Mouse (Mus musculus): ENCODE data around the gene Pptc7.
A peak's percentile ranks its signal among the peaks of the same experiment; 100 is the strongest.
"Not testable (repeated sequence)": the region's sequence is repeated elsewhere in the genome, so short reads cannot be mapped to it uniquely, and the experiment has no call there.

The Pptc7 gene

DNA sequence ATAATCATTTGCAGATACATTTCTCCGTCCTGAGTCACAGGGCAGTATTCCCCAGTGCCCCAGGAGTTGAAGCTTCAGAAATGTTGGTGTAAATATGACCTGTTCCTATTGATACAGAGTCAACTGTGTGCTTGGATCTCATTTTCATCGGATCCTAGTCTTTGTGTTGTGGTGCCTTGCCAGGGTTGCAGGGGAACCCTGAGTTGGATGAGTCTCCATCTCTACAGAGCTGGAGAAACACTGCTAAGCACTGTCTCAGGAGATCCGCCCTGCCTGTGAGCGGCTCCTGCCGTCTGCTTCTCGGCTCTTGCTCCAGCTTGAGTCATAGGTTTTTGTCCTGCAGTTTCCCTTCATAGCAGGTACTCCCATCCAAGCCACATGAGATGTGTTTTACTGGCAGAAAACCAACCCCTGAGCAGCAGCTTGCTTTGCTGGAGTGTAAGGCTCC lies 15.9 kb downstream of the Pptc7 start:
- DNase-seq (ENCODE audit: low read depth): no peak

DNA sequence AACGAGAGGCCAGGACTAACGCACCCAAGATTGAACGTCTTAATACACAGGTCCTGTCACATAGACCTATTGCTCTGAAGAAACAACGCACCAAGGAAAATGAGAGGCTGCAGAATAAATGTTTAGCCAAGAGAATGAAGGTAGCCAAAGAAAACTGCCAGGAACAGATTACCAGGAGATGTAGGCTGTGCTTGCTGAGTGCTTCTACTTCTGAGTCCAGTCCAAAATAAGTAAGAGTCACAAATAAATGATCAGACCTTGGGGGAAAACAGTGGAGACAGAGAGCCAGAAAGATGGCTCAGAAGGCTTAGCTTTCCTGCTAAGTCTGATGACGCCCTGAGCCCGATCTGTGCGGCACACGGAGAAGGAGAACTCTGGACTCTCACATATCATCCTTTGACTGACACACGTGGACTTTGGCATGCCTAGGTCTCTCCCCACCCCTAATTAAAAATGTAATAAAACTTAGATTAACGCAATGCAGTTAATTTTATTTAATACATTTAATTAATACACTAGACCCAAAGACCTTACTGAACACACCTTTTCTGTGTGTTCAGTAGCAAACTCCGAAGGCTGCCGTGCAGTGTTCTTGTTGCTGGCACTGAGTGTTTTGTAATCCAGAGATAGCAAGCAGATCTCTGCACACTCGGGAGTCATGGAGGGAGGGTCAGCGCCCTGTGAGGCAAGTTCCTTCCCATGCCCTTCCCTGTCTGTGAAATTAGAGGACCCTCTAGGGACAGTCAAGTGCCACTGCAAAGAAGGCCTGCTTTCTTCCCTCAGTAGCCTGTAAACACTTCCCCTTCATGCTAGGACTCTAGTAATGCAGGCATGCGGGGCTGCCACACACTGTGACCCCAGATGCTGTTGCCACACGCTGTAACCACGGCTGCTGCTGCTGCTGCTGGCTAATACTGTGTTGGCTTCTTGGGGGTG lies 18.9 kb downstream of the Pptc7 start:
- DNase-seq (ENCODE audit: low read depth): no peak

DNA sequence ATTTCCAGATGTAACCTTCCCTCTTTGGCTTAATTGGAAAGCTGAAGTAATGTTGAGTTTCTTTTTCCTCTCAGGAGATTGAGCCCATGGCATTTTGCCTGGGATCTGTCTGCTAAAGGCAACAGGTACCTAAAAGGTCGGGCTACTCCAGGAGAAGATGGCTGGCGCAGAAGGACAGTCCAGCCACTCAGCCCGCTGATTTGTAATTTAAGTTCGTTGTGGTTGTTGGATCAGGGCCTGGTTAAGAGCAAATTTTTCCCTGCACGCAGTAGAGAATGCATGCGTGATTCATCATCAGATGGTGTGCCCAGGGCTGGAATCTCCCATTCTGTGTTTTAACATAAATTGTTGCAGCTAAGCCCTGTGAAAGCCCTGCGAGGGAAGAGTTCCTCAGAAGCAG lies 19.8 kb downstream of the Pptc7 start:
- DNase-seq (ENCODE audit: low read depth): no peak

DNA sequence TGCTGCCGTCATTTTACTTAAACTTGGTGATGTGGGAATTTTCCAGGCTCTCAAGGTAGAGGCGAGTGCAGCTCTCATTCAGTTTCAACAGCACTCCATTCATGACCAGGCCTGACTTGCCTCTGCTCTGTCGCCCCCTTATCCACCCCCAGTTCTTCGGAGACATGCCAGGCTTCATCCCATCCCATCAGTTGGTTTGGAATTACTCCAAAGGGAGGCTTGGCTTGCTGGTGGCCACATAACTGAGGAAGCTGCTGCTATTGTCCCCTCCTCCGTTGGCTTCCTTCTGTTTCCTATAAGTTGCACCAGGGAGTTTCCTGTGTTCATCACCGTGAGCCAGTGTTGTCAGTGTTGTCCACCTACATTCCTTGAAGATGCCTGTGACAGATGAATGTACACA lies 20.4 kb downstream of the Pptc7 start:
- no peak for DNase-seq (ENCODE audit: low read depth)

DNA sequence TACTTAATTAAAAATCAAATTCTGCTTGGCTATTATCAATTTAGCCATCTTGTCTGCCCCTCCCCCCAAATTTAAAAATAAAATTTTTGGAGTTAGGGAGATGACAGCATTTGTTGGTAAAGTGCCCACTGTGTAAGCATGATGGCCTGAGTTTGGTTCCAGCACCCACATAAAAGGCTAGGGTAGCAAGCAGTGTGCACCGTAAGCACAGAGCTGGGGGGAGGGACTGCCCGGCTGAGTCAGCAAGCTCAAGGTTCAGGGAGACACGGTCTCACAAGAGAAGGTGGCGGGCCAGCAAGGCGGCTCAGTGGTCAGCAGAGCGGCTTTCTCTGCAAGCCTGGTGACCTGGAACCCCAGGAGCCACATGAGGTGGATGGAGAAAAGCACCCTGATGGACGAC lies 21.3 kb downstream of the Pptc7 start:
- DNase-seq (ENCODE audit: low read depth): no peak

DNA sequence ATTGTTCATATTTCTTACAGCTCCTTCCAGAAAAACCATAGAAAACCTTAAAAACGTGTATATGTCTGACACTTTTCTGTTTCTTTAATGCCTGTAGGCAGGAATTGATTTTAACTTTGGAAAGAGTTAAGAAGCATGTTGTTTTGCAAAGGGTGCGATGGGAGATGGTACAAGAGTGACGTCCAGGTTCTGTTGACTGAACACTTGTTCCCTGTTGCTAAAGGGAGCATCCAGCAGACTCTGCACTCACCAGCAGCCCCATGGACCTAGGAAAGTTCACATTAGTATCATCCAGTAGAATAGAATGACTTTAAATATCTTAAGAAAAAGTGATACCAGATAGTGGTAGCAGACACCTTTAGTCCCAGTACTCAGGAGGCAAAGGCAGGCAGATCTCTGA lies 22.4 kb downstream of the Pptc7 start:
- DNase-seq (ENCODE audit: low read depth): no peak

DNA sequence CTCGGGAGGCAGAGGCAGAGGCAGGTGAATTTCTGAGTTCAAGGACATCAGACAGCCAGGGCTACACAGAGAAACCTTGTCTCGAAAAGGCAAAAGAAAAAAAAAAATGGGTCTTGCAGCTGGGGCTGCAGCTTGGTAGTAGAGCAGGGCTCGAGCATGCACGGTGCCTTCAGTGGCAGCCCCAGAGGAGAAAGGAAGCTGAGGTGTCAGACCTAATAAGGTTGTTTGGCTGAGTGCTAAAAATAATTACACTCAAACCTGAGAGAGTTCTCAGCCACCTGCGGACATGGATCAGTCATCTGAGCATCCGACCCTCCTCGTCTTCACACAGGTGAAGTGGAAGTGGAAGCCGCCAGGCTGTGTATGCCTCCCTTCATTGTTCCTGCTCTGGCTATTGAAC lies 26.5 kb downstream of the Pptc7 start:
- no peak for DNase-seq (ENCODE audit: low read depth)

DNA sequence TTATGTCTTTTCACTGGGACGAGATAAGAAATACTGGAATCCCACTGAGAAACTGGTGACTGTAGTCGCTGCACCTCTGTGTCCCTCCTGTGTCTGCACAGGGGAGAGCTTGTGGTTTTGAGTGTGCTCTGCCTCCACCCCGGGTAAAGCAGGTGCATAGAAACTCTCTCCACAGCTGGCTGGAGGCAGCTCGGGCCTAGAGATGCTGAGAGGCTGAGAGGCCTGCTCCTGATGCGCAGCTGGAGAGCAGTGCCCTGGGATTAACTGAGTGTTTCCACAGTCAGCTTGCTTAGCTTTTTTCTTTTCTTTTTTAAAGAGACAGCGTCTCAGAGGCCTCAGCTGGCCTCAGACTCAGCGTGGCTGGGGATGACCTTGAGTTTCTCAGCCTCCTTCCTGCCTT lies 27.5 kb downstream of the Pptc7 start:
- no peak for DNase-seq (ENCODE audit: low read depth)

DNA sequence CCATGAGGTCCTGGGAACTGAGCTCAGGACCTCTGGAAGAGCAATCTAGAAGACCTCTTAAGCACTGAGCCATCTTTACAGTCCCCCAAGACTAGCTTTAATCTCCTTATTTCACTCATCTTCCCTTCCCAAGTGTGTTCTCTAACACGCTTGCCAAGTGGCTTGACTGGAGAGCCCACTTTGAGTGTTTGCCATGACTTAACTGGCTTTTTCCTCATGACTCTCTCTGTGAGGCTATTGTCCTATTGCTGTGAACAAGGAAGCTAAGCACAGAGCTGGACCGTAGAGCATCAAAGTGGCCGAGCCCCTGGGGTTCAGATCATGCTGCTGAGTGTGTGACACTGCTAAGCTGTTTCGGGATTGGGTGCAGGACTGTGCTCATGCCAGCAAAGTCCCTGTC lies 28.2 kb downstream of the Pptc7 start:
- DNase-seq (ENCODE audit: low read depth): no peak

DNA sequence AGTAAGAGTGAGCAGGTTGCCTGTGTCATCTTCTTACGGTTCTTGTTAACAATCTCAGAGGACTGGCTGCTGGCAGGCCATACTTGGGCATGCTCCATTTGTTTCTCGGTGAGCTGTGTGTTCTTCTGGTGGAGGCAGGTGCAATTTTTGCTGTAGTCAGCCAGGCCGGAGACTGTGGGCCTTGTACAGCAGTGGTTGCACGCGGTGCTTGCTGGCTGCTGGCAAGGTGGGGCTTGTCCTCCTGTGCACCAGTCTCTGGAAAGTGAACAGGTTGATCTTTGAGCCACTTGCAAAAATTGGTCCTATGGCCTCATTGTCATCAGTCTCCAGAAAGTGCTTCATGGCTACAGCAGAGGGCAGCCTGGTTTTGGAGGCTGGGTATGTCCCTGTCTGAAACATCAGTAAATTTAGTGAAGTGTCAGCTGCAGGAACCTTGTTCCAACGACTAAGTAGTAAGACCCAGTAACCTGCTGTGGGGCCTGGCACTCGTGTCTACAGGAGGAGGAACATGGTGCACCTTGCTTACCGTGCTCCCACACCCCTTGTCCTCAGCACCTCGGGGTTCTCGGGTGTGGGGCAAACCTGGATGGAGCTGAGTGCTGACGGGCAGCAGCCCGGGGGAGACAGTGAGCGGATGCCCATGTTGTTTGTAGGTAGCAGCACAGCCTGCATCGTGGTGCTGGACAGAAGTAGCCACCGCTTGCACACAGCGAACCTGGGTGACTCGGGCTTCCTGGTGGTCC lies 28.9 kb downstream of the Pptc7 start:
- no peak for DNase-seq (ENCODE audit: low read depth)

DNA sequence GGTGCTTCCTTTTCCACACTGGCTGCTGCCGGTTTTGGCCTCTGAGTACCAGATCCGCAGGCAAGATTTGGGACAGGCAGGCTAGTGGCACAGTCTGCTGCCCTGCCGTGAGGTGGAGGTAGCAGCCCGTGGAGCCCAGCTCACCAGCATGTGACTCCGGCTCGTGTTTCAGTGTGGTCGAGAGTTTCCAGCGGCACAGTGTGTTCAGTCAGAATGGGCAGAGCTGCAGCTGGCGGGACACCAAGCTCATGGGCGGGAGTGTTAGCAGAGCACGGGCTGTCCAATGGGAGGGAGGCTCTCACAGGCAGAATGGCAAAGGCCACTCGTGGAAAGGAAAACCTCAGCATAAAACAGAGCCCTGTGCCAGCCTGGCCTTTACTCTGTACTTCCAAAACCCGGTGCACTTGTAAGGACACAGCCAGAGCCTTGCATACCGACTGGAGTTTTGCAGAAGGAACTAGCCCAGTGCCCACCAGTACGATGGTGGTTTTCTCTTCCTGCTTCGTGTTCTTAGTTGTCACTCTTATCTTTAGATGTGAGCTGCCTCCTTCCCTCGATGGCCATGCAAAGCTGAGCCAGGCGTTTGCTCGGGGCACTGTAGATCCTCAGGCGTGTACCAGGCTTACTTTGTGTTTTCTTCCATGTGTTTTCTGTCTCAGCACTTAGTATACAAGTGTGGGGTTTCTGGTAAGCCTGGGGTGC lies 31.0 kb downstream of the Pptc7 start:
- no peak for DNase-seq (ENCODE audit: low read depth)

DNA sequence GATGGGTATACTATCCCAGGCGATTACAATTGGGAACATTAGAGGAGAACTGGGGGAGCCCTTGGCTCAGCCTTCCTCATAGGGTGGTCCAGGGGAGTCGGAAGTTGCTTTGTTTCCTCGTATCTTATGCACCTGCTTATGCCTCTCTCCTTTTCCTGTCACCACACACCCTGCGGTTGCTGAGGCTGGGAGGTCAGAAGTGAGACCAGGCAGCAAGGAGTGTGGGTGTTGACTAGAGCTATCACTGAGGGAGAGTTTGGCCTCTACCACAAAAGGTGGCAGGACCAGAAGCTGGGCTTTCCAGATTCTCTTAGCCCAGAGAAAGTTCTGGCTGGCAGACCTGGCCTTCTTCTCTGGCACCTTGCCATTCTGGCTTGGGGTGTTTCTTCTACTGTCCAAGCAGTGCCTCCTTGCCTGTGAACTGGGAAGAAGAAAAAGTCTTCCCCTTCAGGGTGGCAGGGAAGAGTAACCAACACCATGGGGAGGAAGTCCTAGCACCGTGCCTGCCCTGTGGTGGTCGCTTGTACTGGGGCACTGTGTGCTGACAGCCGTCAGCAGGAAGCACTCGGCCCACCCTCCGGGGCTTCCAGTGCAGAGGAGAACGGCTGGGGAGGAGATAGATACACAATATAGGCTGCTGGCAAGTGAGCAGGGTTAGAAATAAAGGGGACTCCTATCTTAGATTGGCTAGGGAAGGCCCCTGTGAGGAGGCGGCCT lies 33.3 kb downstream of the Pptc7 start:
- DNase-seq (ENCODE audit: low read depth): no peak

DNA sequence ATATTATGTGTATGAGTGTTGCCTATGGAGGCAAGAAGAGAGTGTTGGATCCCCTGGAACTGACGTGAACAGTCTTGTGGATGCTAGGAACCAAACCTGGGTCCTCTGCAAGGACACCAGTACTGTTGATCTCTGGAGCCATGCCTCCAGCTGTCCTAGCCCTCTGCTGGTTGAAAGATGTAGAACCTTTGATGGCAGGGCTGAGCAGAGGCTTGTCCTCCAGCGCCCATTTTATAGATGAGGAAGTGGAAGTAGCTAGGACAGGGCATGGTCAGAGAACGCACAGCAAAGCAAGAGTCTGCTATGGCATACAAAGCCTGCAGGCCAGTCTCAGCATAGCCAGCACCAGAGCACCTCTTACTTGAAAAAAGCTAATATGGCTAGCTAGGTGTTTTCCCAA lies 33.9 kb downstream of the Pptc7 start:
- DNase-seq (ENCODE audit: low read depth): peak; percentile 29

DNA sequence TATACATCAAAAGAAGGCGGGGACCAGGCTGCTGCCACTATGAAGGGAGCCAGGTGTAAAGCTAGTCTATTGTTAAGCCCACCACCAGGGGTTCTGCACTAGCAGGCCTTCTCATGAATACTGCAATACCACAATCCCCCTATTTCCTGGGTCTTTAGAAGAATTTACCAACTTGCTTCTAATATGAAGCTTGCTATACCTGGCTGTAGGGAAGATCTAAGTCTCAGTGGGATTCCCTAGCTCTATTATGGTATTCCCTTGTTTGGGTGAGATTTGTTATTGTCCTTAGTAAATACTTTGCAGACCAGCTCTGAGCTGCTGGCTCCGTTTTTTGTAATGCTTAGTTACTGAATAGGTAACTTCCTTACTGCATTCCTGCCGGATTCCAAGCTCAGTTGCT lies 34.8 kb downstream of the Pptc7 start:
- DNase-seq (ENCODE audit: low read depth): not testable (repeated sequence)

DNA sequence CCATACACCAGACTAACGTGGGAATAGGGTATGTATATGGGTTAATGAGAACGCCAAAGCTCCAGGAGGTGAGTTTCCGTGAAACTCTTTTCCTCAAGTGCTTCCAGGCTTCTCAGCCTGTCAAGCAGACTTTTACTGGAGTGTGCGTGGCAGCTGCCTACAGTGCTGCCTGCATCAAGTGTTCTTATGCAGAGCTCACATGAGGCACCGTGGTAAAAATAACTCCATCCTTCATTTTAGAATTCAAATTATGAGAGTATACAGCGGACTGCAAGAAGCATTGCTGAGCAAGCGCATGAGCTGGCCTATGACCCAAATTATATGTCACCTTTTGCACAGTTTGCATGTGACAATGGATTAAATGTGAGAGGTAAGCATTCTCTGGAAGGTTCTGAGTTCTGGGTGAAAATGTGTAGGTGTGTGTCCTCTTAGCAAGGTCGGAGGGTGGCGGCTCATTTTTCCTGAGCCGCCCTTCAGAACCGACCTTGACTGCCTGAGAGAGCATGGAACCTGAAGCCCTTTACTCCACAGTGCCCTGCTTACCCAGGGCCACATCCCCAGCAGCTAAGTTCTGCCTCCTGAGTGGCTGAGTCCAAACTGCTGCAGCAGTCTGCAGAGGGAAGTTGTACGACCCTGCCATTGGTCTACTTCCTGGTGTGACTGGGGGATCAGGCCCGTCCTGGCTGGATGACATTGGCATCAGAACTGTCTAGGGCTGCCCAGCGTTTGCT lies 35.5 kb downstream of the Pptc7 start:
- no peak for DNase-seq (ENCODE audit: low read depth)

DNA sequence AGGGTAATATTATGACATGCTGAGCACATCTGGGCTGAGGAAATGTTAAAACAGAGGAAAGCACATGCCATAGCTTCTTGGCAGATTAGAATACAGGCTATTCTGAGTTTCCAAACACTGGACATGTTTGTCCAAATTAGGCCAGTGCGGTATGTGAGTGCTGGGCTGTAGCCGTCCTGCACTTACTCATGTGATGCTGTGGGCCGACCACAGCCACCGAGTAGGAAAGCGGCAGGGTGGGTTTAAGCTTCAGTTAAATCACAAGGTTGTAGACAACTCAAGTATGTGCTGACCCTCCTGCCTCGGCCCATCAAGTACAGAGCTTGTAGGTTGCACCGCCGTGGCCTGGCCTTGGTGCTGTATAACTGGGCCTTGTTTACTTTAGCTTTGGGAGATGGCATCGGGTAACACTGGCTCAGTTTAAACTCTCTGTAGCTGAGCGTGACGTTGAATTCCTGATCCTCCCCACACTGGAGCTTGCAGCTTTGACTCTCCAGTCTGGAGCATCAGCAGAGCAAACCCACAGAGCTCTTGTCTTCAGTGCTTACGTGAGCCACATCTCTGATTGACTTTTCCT lies 36.1 kb downstream of the Pptc7 start:
- DNase-seq (ENCODE audit: low read depth): no peak

DNA sequence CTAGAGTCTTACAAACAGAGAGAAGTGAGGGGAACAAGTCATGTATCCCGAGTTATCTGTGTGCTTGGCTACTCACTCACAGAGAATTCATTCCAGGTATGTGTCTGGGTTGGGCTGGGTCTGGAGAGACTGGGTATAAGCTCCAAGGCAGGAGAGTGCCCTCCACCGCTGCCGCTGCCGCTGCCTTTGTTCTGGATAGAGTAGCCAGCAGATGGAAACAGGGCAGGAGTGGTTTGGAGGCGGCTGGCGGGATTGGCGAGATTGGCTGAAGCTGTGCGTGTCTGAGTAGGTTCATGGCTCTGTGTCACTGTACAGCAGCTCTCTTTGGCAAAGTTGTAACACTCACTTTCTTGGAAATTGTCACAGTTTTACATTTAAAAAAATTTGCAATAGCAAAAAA lies 39.4 kb downstream of the Pptc7 start:
- no peak for DNase-seq (ENCODE audit: low read depth)

DNA sequence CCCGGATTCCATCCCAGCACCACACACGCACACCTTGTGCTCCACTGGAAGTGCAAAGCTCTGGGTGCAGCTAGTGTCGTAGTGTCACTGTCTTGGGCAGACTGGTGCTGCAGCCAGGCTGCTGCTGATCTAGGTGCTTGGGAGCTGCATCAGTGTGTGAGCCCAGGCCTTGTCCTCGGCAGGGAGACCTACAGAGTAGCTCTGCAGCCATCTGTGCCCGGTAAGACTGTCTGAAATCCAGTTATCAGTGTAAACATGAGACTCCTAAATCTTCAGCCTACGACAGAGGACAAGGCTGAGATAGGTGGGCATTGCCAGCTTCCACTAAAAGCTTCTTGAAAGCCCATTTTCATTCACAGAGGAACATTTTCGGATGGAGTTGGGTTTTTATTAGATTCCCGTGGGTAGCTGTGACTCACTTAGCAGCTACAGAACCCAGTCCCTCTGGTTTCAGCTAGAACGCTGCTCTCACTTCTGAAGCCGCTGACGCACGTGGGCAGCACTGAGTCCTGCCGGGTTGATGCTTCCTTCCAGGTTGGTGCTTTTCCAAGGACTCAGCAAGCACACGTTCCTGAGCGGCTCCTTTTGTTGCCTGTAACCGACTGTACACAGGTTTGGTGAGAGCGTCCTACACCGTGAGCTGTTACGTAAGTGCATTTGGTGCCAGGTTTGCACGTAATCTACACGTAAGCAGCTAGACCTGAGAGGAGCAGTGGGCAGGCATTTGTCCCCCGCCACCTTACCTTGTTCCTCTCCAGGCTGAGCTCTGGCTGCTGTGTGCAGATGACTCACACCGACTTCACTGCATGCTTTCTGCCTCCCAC lies 40.7 kb downstream of the Pptc7 start:
- DNase-seq (ENCODE audit: low read depth): no peak

DNA sequence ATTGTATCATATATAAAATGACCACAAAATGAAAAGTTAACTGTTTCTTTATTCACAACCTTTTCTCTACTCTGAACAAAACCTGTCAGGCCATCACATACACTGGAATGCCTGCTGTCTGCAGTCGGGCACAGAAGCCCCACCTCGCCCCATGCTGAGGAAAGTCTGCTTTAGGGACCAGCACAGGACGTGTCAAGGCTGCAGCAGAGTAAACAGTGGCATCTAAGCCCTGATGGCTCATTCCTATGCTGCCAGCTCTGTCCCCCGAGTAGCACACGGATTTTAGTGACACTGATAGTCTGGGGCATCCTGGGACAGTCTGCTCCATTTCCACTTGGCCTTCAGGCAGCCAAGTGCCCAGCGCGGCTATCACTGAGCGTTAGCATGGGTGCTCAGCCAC lies 41.3 kb downstream of the Pptc7 start:
- no peak for DNase-seq (ENCODE audit: low read depth)

DNA sequence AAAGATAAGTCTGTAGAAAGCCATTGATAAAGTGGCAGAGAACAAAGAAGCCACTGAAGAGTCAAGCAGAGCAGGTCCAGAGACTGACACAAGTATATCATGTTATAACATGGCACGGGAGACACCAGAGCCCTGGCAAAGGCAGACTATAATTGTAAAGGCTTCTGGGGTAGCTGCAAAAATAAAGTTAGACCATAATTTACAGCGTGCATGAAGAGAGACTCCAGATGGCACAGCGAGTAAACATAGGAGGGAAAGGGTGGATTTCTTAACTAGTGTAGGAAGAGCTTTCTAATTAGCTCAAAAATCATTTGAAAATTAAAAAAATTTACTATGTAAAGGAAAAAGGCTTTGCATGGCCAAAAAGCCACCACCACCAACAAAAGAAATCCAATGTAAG lies 43.1 kb downstream of the Pptc7 start:
- no peak for DNase-seq (ENCODE audit: low read depth)
